Mouse (Mus musculus): ENCODE results near the gene Nol6.

- TF ChIP-seq CTCF (IDR thresholded peaks at IDR 0.05; ENCODE audit: low read depth): no peak
- no peak for TF ChIP-seq EP300 (IDR thresholded peaks at IDR 0.05; ENCODE audit: low read depth)
Observed at GRCm38 (mm10) chr4:41073008-41073817, 51.0 kb downstream of the Nol6 start.
